Mouse (Mus musculus) testis, adult 2 months (tissue): ENCODE data around the gene Sdhaf2.
A peak's percentile ranks its signal among the peaks of the same experiment; 100 is the strongest.

Experiments
- CTCF ChIP-seq: fragments of 200-500 bp; IDR thresholded peaks from 2 replicates; pipeline ENCODE4 v1.5.1; 2012; ENCODE audit warnings: low read depth, mild to moderate bottlenecking, inconsistent platforms, low read length, moderate library complexity; ENCODE audit not compliant: control insufficient read depth, insufficient read depth, insufficient replicate concordance
- POLR2A ChIP-seq: fragments of 200-500 bp; IDR thresholded peaks from 2 replicates; pipeline ENCODE4 v1.6.1; 2012; ENCODE audit warnings: low read depth, mild to moderate bottlenecking, inconsistent platforms, low read length, moderate library complexity; ENCODE audit not compliant: control insufficient read depth

GRCm38 (mm10) chr19:10555624-10556510, 29.9 kb upstream of the Sdhaf2 start, which contains the start of gene Tmem216:
- no peak for TF ChIP-seq CTCF
- TF ChIP-seq POLR2A: peak; percentile 83
